Mouse (Mus musculus) limb, embryonic 12.5 days (tissue): ENCODE results near the gene Mpv17. TPM values are rescaled to one million over a fixed set of nuclear protein-coding genes. Genes with fewer than 3 reads are reported as not detected.

Experiments
- ATAC-seq: fragments of 200-750 bp; cut with Nextera tagmentation; 2 replicates; pipeline ENCODE4 v1.8.0; 2017; ENCODE audit warnings: low read depth, moderate TSS enrichment; ENCODE audit not compliant: insufficient number of reproducible peaks, insufficient read depth, low FRiP score, low TSS enrichment
- H3K27ac ChIP-seq: fragments of 300-500 bp; sonication (generic); 2 replicates; pipeline ENCODE4 v1.5.1; 2016; ENCODE audit warnings: mild to moderate bottlenecking, moderate library complexity
- H3K27me3 ChIP-seq: fragments of 300-500 bp; sonication (generic); 2 replicates; pipeline ENCODE4 v1.6.1; 2016; ENCODE audit warnings: mild to moderate bottlenecking, moderate library complexity
- H3K36me3 ChIP-seq: fragments of 300-500 bp; sonication (generic); 2 replicates; pipeline ENCODE4 v1.6.1; 2016; ENCODE audit warnings: mild to moderate bottlenecking, moderate library complexity
- H3K4me1 ChIP-seq: fragments of 300-500 bp; sonication (generic); replicated peaks from 2 replicates; pipeline ENCODE4 v1.6.1; 2016
- H3K4me2 ChIP-seq: fragments of 300-500 bp; sonication (generic); 2 replicates; pipeline ENCODE4 v1.6.1; 2016; ENCODE audit warnings: mild to moderate bottlenecking, moderate library complexity
- H3K4me3 ChIP-seq: fragments of 300-500 bp; sonication (generic); replicated peaks from 2 replicates; pipeline ENCODE4 v1.5.1; 2016; ENCODE audit warnings: mild to moderate bottlenecking
- H3K9ac ChIP-seq: fragments of 300-500 bp; sonication (generic); replicated peaks from 2 replicates; pipeline ENCODE4 v1.6.1; 2016; ENCODE audit warnings: mild to moderate bottlenecking, moderate library complexity
- H3K9me3 ChIP-seq: fragments of 300-500 bp; sonication (generic); 2 replicates; pipeline ENCODE4 v1.6.1; 2016; ENCODE audit warnings: mild to moderate bottlenecking, moderate library complexity
- WGBS: fragments of 180-500 bp; shearing (Covaris S2); methylation state at CpG from one replicate; pipeline ENCODE4 v1.1.7; 2016; 5-methylcytosine and 5-hydroxymethylcytosine counted together
- polyA plus RNA-seq: library from polyadenylated mRNA; unstranded; fragments of >200 nt; fragmentation: Nextera tagmentation; extraction: Ambion mirVana; gene quantifications from 2 replicates; pipeline ENCODE4 v1.2.1, GENCODE M21; 2016

The Mpv17 gene
- polyA plus RNA-seq, 1 experiment from 2014 or later: 59.4 TPM

GRCm38 (mm10) chr5:31179766-31180630, 25.9 kb upstream of the Mpv17 start, which contains the start of the genes Gm29609 and Gtf3c2:
Gene Gm29609 (minus strand): TSS chr5:31179911.
Gene Gtf3c2 (minus strand): TSS chr5:31180144.
- peak within 1 kb of the TSS; percentile 66 for H3K4me3 ChIP-seq
- peak within 1 kb of the TSS; percentile 82 for H3K4me2 ChIP-seq
- peak within 1 kb of the TSS; percentile 98 for H3K27ac ChIP-seq
- peaks cover 5% of the 10 kb centered on the region; the same call in 1 of the 2 replicates for H3K4me1 ChIP-seq
- no peaks in the 10 kb centered on the region for H3K9me3 ChIP-seq
- peaks cover 8% of the 10 kb centered on the region for H3K36me3 ChIP-seq
- peak within 1 kb of the TSS; percentile 83 for H3K9ac ChIP-seq
- H3K27me3 ChIP-seq: no peaks in the 10 kb centered on the region
- under 1% methylated on average over 59 of the region's 59 CpGs for WGBS
- ATAC-seq: peak; percentile 98

- peaks cover 5% of the 10 kb centered on the region; the same call in 1 of the 2 replicates for H3K4me1 ChIP-seq
- peak overlapping the region; percentile 83 for H3K9ac ChIP-seq
- no peaks in the 10 kb centered on the region for H3K27me3 ChIP-seq
- ATAC-seq: peak; percentile 60
- peaks cover 14% of the 10 kb centered on the region for H3K36me3 ChIP-seq
- peak overlapping the region; percentile 82 for H3K4me2 ChIP-seq
- peak overlapping the region; percentile 66 for H3K4me3 ChIP-seq
- H3K9me3 ChIP-seq: no peaks in the 10 kb centered on the region
- WGBS: under 1% methylated on average over 25 of the region's 25 CpGs
- H3K27ac ChIP-seq: peak overlapping the region; percentile 98
These were observed 25.3 kb upstream of the Mpv17 start for GRCm38 (mm10) chr5:31179301-31179765.

- Histone ChIP-seq H3K27ac (no peak overlapping the region), H3K9ac (no peak overlapping the region), H3K9me3 (no peaks in the 10 kb centered on the region), H3K4me2 (no peak overlapping the region), H3K4me3 (no peak overlapping the region), H3K36me3 (peaks cover 99% of the 10 kb centered on the region), H3K4me1 (no peaks in the 10 kb centered on the region), H3K27me3 (no peaks in the 10 kb centered on the region)
- ATAC-seq: no peak
- WGBS: 88% methylated on average over 4 of the region's 4 CpGs
These were observed 14.6 kb upstream of the Mpv17 start for GRCm38 (mm10) chr5:31168630-31169029.

- Histone ChIP-seq H3K4me3 (no peak overlapping the region), H3K9ac (no peak overlapping the region), H3K36me3 (peaks cover 96% of the 10 kb centered on the region), H3K27me3 (no peaks in the 10 kb centered on the region), H3K4me2 (no peak overlapping the region), H3K27ac (no peak overlapping the region), H3K4me1 (no peaks in the 10 kb centered on the region), H3K9me3 (no peaks in the 10 kb centered on the region)
- ATAC-seq: no peak
- 91% methylated on average over 1 of the region's 1 CpGs for WGBS
These were observed 10.8 kb upstream of the Mpv17 start for GRCm38 (mm10) chr5:31164878-31165277.

GRCm38 (mm10) chr5:31162462-31162861, 8.4 kb upstream of the Mpv17 start:
- H3K36me3 ChIP-seq: peaks cover 96% of the 10 kb centered on the region
- H3K9ac ChIP-seq: no peak overlapping the region
- ATAC-seq: no peak
- H3K9me3 ChIP-seq: no peaks in the 10 kb centered on the region
- no peaks in the 10 kb centered on the region for H3K4me1 ChIP-seq
- no peaks in the 10 kb centered on the region for H3K27me3 ChIP-seq
- no peak overlapping the region for H3K4me3 ChIP-seq
- no peak overlapping the region for H3K4me2 ChIP-seq
- no peak overlapping the region for H3K27ac ChIP-seq

GRCm38 (mm10) chr5:31153516-31154151, 417 bp downstream of the Mpv17 start:
- H3K4me1 ChIP-seq: peaks cover 11% of the 10 kb centered on the region
- ATAC-seq: peak; percentile 21; the same call in 1 of the 2 replicates
- H3K36me3 ChIP-seq: peaks cover 53% of the 10 kb centered on the region
- H3K4me2 ChIP-seq: peak overlapping the region; percentile 87
- WGBS: 36% methylated on average over 6 of the region's 6 CpGs
- H3K27ac ChIP-seq: peak overlapping the region; percentile 64; the same call in 1 of the 2 replicates
- H3K9ac ChIP-seq: peak overlapping the region; percentile 63
- peak overlapping the region; percentile 63 for H3K4me3 ChIP-seq
- no peaks in the 10 kb centered on the region for H3K27me3 ChIP-seq
- H3K9me3 ChIP-seq: no peaks in the 10 kb centered on the region

- peaks cover 47% of the 10 kb centered on the region for H3K36me3 ChIP-seq
- no peak overlapping the region for H3K9ac ChIP-seq
- no peak for ATAC-seq
- H3K27ac ChIP-seq: no peak overlapping the region
- WGBS: 85% methylated on average over 3 of the region's 3 CpGs
- peaks cover 11% of the 10 kb centered on the region for H3K4me1 ChIP-seq
- no peak overlapping the region for H3K4me3 ChIP-seq
- no peaks in the 10 kb centered on the region for H3K9me3 ChIP-seq
- H3K27me3 ChIP-seq: no peaks in the 10 kb centered on the region
- H3K4me2 ChIP-seq: no peak overlapping the region
These were observed 2.3 kb downstream of the Mpv17 start for GRCm38 (mm10) chr5:31151746-31152145.

GRCm38 (mm10) chr5:31149781-31150180, 4.3 kb downstream of the Mpv17 start:
- Histone ChIP-seq H3K9me3 (no peaks in the 10 kb centered on the region), H3K9ac (no peak overlapping the region), H3K4me3 (no peak overlapping the region), H3K4me2 (no peak overlapping the region), H3K27ac (no peak overlapping the region), H3K36me3 (peaks cover 50% of the 10 kb centered on the region), H3K27me3 (no peaks in the 10 kb centered on the region), H3K4me1 (peaks cover 10% of the 10 kb centered on the region)
- WGBS: 93% methylated on average over 4 of the region's 4 CpGs
- ATAC-seq: no peak

- H3K36me3 ChIP-seq: peaks cover 17% of the 10 kb centered on the region; the same call in 1 of the 2 replicates
These were observed 15.1 kb downstream of the Mpv17 start for GRCm38 (mm10) chr5:31138968-31139425.

GRCm38 (mm10) chr5:31138241-31138967, 15.6 kb downstream of the Mpv17 start, which contains the start of gene Ucn:
Gene Ucn (minus strand): TSS chr5:31138829.
- no peak within 1 kb of the TSS for H3K27ac ChIP-seq
- ATAC-seq: 0 out of 2 replicates have a peak, but pooled peaks have one; percentile 15
- H3K4me1 ChIP-seq: peaks cover 21% of the 10 kb centered on the region
- no peak within 1 kb of the TSS for H3K9ac ChIP-seq
- peaks cover 67% of the 10 kb centered on the region for H3K27me3 ChIP-seq
- H3K9me3 ChIP-seq: no peaks in the 10 kb centered on the region
- peaks cover 12% of the 10 kb centered on the region; the same call in 1 of the 2 replicates for H3K36me3 ChIP-seq
- WGBS: 2% methylated on average over 52 of the region's 52 CpGs
- H3K4me2 ChIP-seq: peak within 1 kb of the TSS; percentile 42
- H3K4me3 ChIP-seq: peak within 1 kb of the TSS; percentile 27

More at GRCm38 (mm10) chr5:31138968-31139425, 15.1 kb downstream of the Mpv17 start:
- Histone ChIP-seq H3K9me3 (no peaks in the 10 kb centered on the region), H3K4me2 (no peak overlapping the region), H3K27ac (no peak overlapping the region), H3K4me3 (peak overlapping the region; percentile 27), H3K4me1 (peaks cover 21% of the 10 kb centered on the region), H3K9ac (no peak overlapping the region), H3K27me3 (peaks cover 62% of the 10 kb centered on the region)
- ATAC-seq: no peak
- WGBS: 17% methylated on average over 9 of the region's 9 CpGs
